Mouse (Mus musculus) thymus, adult 2 months (tissue): ENCODE results near the gene Serinc5. TPM values are rescaled to one million over a fixed set of nuclear protein-coding genes. Genes with fewer than 3 reads are reported as not detected.

Experiments
- DNase-seq: peaks from one replicate; pipeline ENCODE4 v3.0.0; 2021
- H3K27ac ChIP-seq: fragments of 200-500 bp; 2 replicates; pipeline ENCODE4 v1.5.1; 2012; ENCODE audit warnings: low read length, control low read depth; ENCODE audit not compliant: control insufficient read depth, insufficient read depth
- H3K27me3 ChIP-seq: fragments of 200-500 bp; 2 replicates; pipeline ENCODE4 v1.6.1; 2012; ENCODE audit warnings: mild to moderate bottlenecking, low read length, moderate library complexity, mixed read lengths; ENCODE audit not compliant: control insufficient read depth, insufficient read depth
- H3K36me3 ChIP-seq: fragments of 200-500 bp; 2 replicates; pipeline ENCODE4 v1.6.1; 2012; ENCODE audit warnings: mild to moderate bottlenecking, low read length, moderate library complexity; ENCODE audit not compliant: control insufficient read depth, insufficient read depth
- H3K4me1 ChIP-seq: fragments of 200-500 bp; replicated peaks from 2 replicates; pipeline ENCODE4 v1.6.1; 2012; ENCODE audit warnings: low read length; ENCODE audit not compliant: control insufficient read depth, insufficient read depth
- H3K4me3 ChIP-seq: fragments of 200-500 bp; 2 replicates; pipeline ENCODE4 v1.5.1; 2012; ENCODE audit warnings: mild to moderate bottlenecking, low read length, control low read depth, moderate library complexity; ENCODE audit not compliant: control insufficient read depth, insufficient read depth
- CTCF ChIP-seq: fragments of 200-500 bp; IDR thresholded peaks from 2 replicates; pipeline ENCODE4 v1.5.1; 2012; ENCODE audit warnings: mild to moderate bottlenecking, control low read depth, low read length, moderate library complexity, borderline replicate concordance; ENCODE audit not compliant: control insufficient read depth, poor library complexity, insufficient read depth; ENCODE audit errors: extremely low read depth
- POLR2A ChIP-seq: fragments of 200-500 bp; IDR thresholded peaks from 2 replicates; pipeline ENCODE4 v1.6.1; 2012; ENCODE audit warnings: mild to moderate bottlenecking, low read length, control low read depth, moderate library complexity; ENCODE audit not compliant: control insufficient read depth, poor library complexity, insufficient read depth; ENCODE audit errors: extremely low read depth
- WGBS: fragments of 180-500 bp; shearing (Covaris S2); methylation state at CpG from one replicate; pipeline ENCODE4 v1.1.7; 2018; 5-methylcytosine and 5-hydroxymethylcytosine counted together
- polyA plus RNA-seq: library from polyadenylated mRNA; depleted of rRNA; stranded (reverse); fragments of >200 nt; gene quantifications from 2 replicates; pipeline ENCODE4 v1.2.3, GENCODE M21; 2012

Serinc5 gene
- polyA plus RNA-seq, 1 experiment, result 108 TPM

- Histone ChIP-seq H3K27me3 (no peaks in the 10 kb centered on the region), H3K27ac (no peak overlapping the region), H3K4me1 (no peaks in the 10 kb centered on the region), H3K36me3 (no peaks in the 10 kb centered on the region), H3K4me3 (no peak overlapping the region)
- DNase-seq, result no peak
- 95% methylated on average over 3 of the region's 3 CpGs for WGBS
- TF ChIP-seq CTCF (no peak), POLR2A (no peak)
Observed at GRCm38 (mm10) chr13:92588704-92589103, 22.2 kb upstream of the Serinc5 start.

- no peaks in the 10 kb centered on the region for H3K36me3 ChIP-seq
- H3K4me3 ChIP-seq, result no peak overlapping the region
- H3K27ac ChIP-seq, result no peak overlapping the region
- H3K4me1 ChIP-seq, result no peaks in the 10 kb centered on the region
- no peak for DNase-seq
- no peak for TF ChIP-seq POLR2A
- no peak for TF ChIP-seq CTCF
- H3K27me3 ChIP-seq, result no peaks in the 10 kb centered on the region
Observed at GRCm38 (mm10) chr13:92589255-92589654, 21.6 kb upstream of the Serinc5 start.

GRCm38 (mm10) chr13:92591225-92591624 is 19.7 kb upstream of the Serinc5 start:
- no peak for DNase-seq
- WGBS, result 89% methylated on average over 3 of the region's 3 CpGs
- H3K36me3 ChIP-seq, result no peaks in the 10 kb centered on the region
- no peaks in the 10 kb centered on the region for H3K4me1 ChIP-seq
- no peaks in the 10 kb centered on the region for H3K27me3 ChIP-seq
- H3K27ac ChIP-seq, result no peak overlapping the region
- TF ChIP-seq POLR2A, result no peak
- no peak for TF ChIP-seq CTCF
- no peak overlapping the region for H3K4me3 ChIP-seq

GRCm38 (mm10) chr13:92592268-92592785 is 18.6 kb upstream of the Serinc5 start:
- Histone ChIP-seq H3K27ac (no peak overlapping the region), H3K27me3 (no peaks in the 10 kb centered on the region), H3K4me1 (no peaks in the 10 kb centered on the region), H3K4me3 (no peak overlapping the region), H3K36me3 (no peaks in the 10 kb centered on the region)
- no peak for TF ChIP-seq POLR2A
- no peak for TF ChIP-seq CTCF
- no peak for DNase-seq
- WGBS, result 90% methylated on average over 5 of the region's 5 CpGs

GRCm38 (mm10) chr13:92592786-92593635 is 17.9 kb upstream of the Serinc5 start:
- Histone ChIP-seq H3K4me3 (no peak overlapping the region), H3K27ac (no peak overlapping the region), H3K36me3 (no peaks in the 10 kb centered on the region), H3K4me1 (no peaks in the 10 kb centered on the region), H3K27me3 (no peaks in the 10 kb centered on the region)
- no peak for TF ChIP-seq POLR2A
- TF ChIP-seq CTCF, result no peak
- 68% methylated on average over 12 of the region's 12 CpGs for WGBS
- no peak for DNase-seq

- H3K27ac ChIP-seq, result no peak overlapping the region
Observed at GRCm38 (mm10) chr13:92593731-92594396, 17.0 kb upstream of the Serinc5 start.

More at GRCm38 (mm10) chr13:92593731-92594396, 17.0 kb upstream of the Serinc5 start:
- Histone ChIP-seq H3K27me3 (no peaks in the 10 kb centered on the region), H3K36me3 (no peaks in the 10 kb centered on the region), H3K4me3 (no peak overlapping the region), H3K4me1 (no peaks in the 10 kb centered on the region)
- no peak for TF ChIP-seq CTCF
- no peak for TF ChIP-seq POLR2A
- WGBS, result 67% methylated on average over 3 of the region's 3 CpGs
- DNase-seq, result no peak
